Mouse (Mus musculus) olfactory bulb, adult 2 months (tissue): ENCODE results near the gene Dgke. TPM values are rescaled to one million over a fixed set of nuclear protein-coding genes. Genes with fewer than 3 reads are reported as not detected.
A peak's percentile ranks its signal among the peaks of the same experiment; 100 is the strongest.
"Not testable (repeated sequence)": the region's sequence is repeated elsewhere in the genome, so short reads cannot be mapped to it uniquely, and the experiment has no call there.

Source experiments
- H3K27ac ChIP-seq: fragments of 200-500 bp; 2 replicates; pipeline ENCODE4 v1.5.1; 2012; ENCODE audit warnings: low read depth, low read length; ENCODE audit not compliant: insufficient read depth
- H3K4me1 ChIP-seq: fragments of 200-500 bp; 2 replicates; pipeline ENCODE4 v1.6.1; 2012; ENCODE audit warnings: low read length; ENCODE audit not compliant: control insufficient read depth, insufficient read depth
- H3K4me3 ChIP-seq: fragments of 200-500 bp; 2 replicates; pipeline ENCODE4 v1.5.1; 2012; ENCODE audit warnings: mild to moderate bottlenecking, low read depth, low read length, moderate library complexity; ENCODE audit not compliant: insufficient read depth
- CTCF ChIP-seq: fragments of 200-500 bp; IDR thresholded peaks from 2 replicates; pipeline ENCODE4 v1.5.1; 2012; ENCODE audit warnings: low read depth, mild to moderate bottlenecking, low read length, moderate library complexity; ENCODE audit not compliant: insufficient read depth
- POLR2A ChIP-seq: fragments of 200-500 bp; IDR thresholded peaks from 2 replicates; pipeline ENCODE4 v1.6.1; 2012; ENCODE audit warnings: mild to moderate bottlenecking, low read depth, low read length, moderate library complexity; ENCODE audit not compliant: insufficient read depth
- WGBS: fragments of 180-500 bp; shearing (Covaris S2); methylation state at CpG from one replicate; pipeline ENCODE4 v1.1.7; 2018; 5-methylcytosine and 5-hydroxymethylcytosine counted together
- polyA plus RNA-seq: library from polyadenylated mRNA; stranded (reverse); fragments of >200 nt; gene quantifications from 2 replicates; pipeline ENCODE4 v1.2.4, GENCODE M21; 2012; ENCODE audit warnings: low replicate concordance; ENCODE audit not compliant: missing spikeins, insufficient read depth, insufficient read length

Dgke gene
- polyA plus RNA-seq: 99.2 TPM in 1 of 2 replicates, not detected in the other

- no peak within 1 kb of the TSS; the same call in 1 of the 2 replicates for H3K4me3 ChIP-seq
- 100% methylated on average over 1 of the region's 1 CpGs for WGBS
Measured at GRCm38 (mm10) chr11:89066750-89067149, at the start of gene Dgke. Dgke (minus strand) TSS chr11:89066850.

GRCm38 (mm10) chr11:89107180-89107807 lies 40.6 kb upstream of the Dgke start:
- TF ChIP-seq CTCF (no peak), POLR2A (no peak)
- 16% methylated on average over 12 of the region's 12 CpGs for WGBS
- no peak overlapping the region for H3K4me3 ChIP-seq
- no peak overlapping the region; the same call in 1 of the 2 replicates for H3K27ac ChIP-seq
- peaks cover 12% of the 10 kb centered on the region for H3K4me1 ChIP-seq

More at GRCm38 (mm10) chr11:89066750-89067149, at the start of gene Dgke:
- no peak for TF ChIP-seq POLR2A
- TF ChIP-seq CTCF: no peak
- no peaks in the 10 kb centered on the region for H3K4me1 ChIP-seq
- no peak within 1 kb of the TSS for H3K27ac ChIP-seq

- TF ChIP-seq POLR2A (no peak), CTCF (no peak)
- WGBS: 87% methylated on average over 11 of the region's 11 CpGs
- peaks cover 12% of the 10 kb centered on the region for H3K4me1 ChIP-seq
- no peak overlapping the region for H3K4me3 ChIP-seq
- H3K27ac ChIP-seq: no peak overlapping the region
Measured at GRCm38 (mm10) chr11:89105823-89106222, 39.2 kb upstream of the Dgke start.

DNA sequence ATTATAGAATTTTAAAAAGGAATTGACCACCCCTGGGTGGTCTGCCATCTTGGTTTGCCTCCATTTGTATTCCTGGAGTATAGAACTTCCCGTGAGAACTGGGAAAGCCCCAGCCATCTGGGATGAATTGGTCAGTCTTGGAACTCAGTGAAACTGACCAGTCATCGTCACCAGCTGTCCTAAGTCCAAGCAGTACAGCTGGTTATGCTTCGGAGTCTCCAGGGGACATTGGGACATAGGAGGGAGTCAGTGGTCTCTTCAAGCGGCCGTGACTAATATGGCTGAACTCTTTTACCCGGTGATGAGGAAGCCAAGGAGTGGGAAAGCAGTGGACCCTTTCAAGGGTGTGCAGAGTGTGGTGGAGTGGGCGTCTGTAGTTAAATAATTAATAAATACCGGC lies 38.6 kb upstream of the Dgke start:
- H3K27ac ChIP-seq: no peak overlapping the region
- no peak for TF ChIP-seq CTCF
- TF ChIP-seq POLR2A: no peak
- peaks cover 12% of the 10 kb centered on the region for H3K4me1 ChIP-seq
- 96% methylated on average over 8 of the region's 8 CpGs for WGBS
- H3K4me3 ChIP-seq: no peak overlapping the region

DNA sequence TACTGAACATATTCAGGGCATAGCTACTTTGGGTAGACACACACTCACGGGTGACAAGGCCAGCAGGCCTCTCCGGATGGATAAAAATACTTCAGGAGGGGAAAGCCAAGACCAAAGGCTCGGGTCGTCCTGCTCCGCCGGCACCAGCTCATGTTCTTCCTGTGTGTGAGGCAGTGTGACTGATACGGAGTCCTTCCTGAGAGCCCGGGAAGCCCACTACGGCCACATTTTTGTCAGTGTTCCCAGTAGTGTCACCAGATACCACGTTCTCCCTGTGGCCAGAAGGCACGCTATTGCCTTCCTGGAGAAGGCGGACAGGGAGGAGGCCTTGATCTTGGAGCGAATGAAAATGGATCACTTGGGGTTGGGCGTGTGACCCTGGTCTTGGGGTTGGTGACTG lies 36.5 kb upstream of the Dgke start:
- no peak for TF ChIP-seq CTCF
- TF ChIP-seq POLR2A: no peak
- Histone ChIP-seq H3K4me3 (no peak overlapping the region), H3K27ac (no peak overlapping the region), H3K4me1 (peaks cover 10% of the 10 kb centered on the region)
- WGBS: 92% methylated on average over 14 of the region's 14 CpGs

DNA sequence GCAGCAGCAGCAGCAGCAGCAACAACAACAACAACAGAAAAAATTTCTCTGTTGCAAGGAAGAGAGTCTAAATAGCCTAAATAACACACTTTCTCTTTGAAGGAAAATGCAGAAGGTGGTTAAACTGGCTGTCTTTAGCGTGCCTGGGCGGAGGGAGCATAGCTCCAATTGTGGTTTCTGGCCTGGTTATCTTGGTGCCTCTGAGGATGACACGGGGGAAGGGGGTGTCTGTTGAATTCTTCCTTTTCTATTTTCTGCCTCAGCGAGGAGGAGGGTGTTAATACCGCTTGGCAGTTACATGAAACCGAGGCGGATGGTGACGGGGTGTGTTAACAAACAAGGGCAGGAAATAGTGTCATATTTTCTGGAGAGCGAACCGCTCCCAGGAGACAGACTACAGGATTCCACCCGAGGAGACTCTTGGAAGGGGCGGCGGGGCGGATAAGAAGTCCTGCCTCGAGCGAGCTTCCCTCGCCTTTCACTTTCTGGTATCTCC lies 34.2 kb upstream of the Dgke start:
- no peak for TF ChIP-seq CTCF
- no peak for TF ChIP-seq POLR2A
- Histone ChIP-seq H3K27ac (peak overlapping the region; percentile 2; the same call in 1 of the 2 replicates), H3K4me1 (0 out of 2 replicates have a peak, but pooled peaks cover 3% of the 10 kb centered on the region), H3K4me3 (peak overlapping the region; percentile 27)
- WGBS: 20% methylated on average over 17 of the region's 17 CpGs

DNA sequence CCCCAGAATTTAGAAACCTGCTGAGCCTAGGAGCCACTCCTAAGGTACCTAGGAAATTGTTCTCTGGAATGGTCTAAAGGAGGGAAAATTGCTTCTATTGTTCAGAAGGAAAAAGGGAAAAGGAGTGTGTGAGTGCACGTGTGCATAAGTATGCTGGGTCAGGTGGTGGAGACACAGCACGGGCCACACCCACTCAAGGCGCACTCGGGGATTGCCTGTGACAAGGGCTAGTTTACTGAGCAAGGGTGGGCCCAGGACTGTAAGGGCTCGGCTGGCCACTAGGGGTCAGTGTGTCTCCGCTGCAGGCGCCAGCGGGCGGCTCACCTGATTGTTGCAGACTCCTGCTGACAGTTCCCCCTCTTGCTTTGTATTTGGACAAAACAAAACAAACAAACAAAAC lies 33.8 kb upstream of the Dgke start:
- H3K27ac ChIP-seq: peak overlapping the region; percentile 2; the same call in 1 of the 2 replicates
- H3K4me3 ChIP-seq: no peak overlapping the region
- H3K4me1 ChIP-seq: 0 out of 2 replicates have a peak, but pooled peaks cover 3% of the 10 kb centered on the region
- TF ChIP-seq CTCF (peak; percentile 97), POLR2A (no peak)
- WGBS: 5% methylated on average over 9 of the region's 9 CpGs

DNA sequence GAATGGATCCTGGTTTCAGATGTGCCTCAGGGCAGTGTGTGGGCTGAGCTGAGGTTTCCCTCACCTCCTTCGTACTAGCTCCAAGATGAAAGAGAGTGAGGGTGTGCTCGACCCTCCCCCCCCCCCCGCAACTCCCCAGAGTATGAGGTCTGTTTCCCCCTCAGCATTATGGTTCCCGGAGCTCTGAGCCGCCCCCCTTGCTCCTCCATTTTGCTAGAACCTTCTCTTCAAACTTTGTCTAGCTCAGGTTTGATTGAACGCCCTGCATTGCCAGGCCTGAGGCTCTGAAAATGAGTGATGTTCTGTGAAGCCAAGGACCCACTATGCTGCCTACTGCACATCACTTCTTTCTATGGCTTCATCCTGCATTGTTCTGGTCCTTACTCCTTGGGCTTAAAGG lies 32.3 kb upstream of the Dgke start:
- WGBS: 81% methylated on average over 6 of the region's 6 CpGs
- H3K4me3 ChIP-seq: no peak overlapping the region
- TF ChIP-seq CTCF (no peak), POLR2A (no peak)
- H3K4me1 ChIP-seq: 0 out of 2 replicates have a peak, but pooled peaks cover 3% of the 10 kb centered on the region
- H3K27ac ChIP-seq: no peak overlapping the region

DNA sequence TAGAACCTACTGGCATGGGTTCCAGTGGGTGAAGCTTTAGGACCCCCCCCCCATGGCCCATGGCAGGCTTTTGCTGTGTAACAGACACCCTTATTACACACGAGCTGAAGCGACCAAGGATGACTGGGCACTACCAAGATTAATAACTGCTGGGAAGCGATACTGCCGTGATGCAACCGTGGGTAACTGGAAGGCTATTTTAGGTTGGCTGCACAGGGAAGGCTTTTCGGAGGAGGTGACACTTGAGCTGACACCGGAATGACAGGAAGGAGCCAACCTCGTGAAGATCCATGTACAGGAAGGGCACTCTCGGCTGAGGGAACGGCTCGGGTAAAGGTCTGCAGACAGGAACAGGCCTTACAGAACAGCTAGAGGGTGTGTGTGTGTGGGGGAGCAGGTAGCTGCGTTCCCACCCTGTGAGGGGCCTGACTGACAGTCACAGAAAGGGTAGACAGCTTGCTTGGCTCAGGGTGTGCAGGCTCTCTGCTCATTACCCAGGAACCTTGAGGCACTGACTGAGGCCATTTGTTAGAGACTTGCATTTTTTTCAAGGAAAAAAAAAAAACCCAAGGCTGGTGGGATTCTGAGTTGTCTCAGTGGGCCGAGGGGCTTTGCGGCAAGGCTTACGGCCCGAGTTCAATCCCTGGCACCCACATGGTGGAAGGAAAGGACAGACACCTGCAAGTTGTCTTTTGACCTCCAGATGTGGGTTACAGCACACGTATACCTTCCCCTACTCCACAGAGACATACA lies 31.6 kb upstream of the Dgke start:
- no peak overlapping the region for H3K4me3 ChIP-seq
- no peak for TF ChIP-seq POLR2A
- no peak for TF ChIP-seq CTCF
- 0 out of 2 replicates have a peak, but pooled peaks cover 3% of the 10 kb centered on the region for H3K4me1 ChIP-seq
- H3K27ac ChIP-seq: no peak overlapping the region
- 86% methylated on average over 17 of the region's 17 CpGs for WGBS

DNA sequence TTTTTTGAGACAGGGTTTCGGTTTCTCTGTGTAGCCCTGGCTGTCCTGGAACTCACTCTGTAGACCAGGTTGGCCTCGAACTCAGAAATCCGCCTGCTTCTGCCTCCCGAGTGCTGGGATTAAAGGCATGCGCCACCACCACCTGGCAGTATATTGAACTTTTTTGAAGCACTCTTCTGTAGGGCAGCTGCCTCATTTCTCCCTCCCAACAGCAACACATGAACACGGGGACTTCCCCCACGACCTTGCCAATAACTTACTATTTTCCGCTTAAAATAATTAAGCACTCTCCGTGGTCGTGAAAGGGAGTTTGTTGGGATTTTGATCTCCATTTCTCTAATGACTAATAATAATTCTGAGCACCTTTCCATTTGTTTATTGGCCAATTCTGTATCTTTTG lies 30.6 kb upstream of the Dgke start:
- H3K27ac ChIP-seq, H3K4me3 ChIP-seq, H3K4me1 ChIP-seq: not testable (repeated sequence)
- WGBS: 92% methylated on average over 10 of the region's 10 CpGs
